Mouse (Mus musculus) hindbrain, postnatal 0 days (tissue): Measurements from ENCODE around the gene Ugt2b5. TPM values are rescaled to one million over a fixed set of nuclear protein-coding genes. Genes with fewer than 3 reads are reported as not detected.

Experiments used
- ATAC-seq: fragments of 200-750 bp; cut with Nextera tagmentation; 2 replicates; pipeline ENCODE4 v1.8.0; 2017; ENCODE audit warnings: mild to moderate bottlenecking, moderate TSS enrichment, moderate library complexity
- DNase-seq: peaks from one replicate; pipeline ENCODE4 v3.0.0-alpha.2; 2015; ENCODE audit warnings: low spot score
- H3K27ac ChIP-seq: fragments of 300-500 bp; sonication (generic); 2 replicates; pipeline ENCODE4 v1.5.1; 2014; ENCODE audit warnings: mild to moderate bottlenecking
- H3K27me3 ChIP-seq: fragments of 300-500 bp; sonication (generic); 2 replicates; pipeline ENCODE4 v1.6.1; 2014; ENCODE audit warnings: low read length, mixed read lengths; ENCODE audit not compliant: insufficient read depth
- H3K36me3 ChIP-seq: fragments of 300-500 bp; sonication (generic); 2 replicates; pipeline ENCODE4 v1.6.1; 2014; ENCODE audit warnings: low read length, mixed read lengths; ENCODE audit not compliant: insufficient read depth
- H3K4me1 ChIP-seq: fragments of 300-500 bp; sonication (generic); 2 replicates; pipeline ENCODE4 v1.6.1; 2014; ENCODE audit warnings: antibody characterized with exemption, low read length, mixed read lengths; ENCODE audit not compliant: insufficient read depth
- H3K4me2 ChIP-seq: fragments of 300-500 bp; sonication (generic); 2 replicates; pipeline ENCODE4 v1.6.1; 2014; ENCODE audit warnings: low read depth, mild to moderate bottlenecking, low read length, moderate library complexity, mixed read lengths
- H3K4me3 ChIP-seq: fragments of 300-500 bp; sonication (generic); 2 replicates; pipeline ENCODE4 v1.5.1; 2014; ENCODE audit warnings: low read length
- H3K9ac ChIP-seq: fragments of 300-500 bp; sonication (generic); replicated peaks from 2 replicates; pipeline ENCODE4 v1.6.1; 2014; ENCODE audit warnings: mild to moderate bottlenecking, low read length, moderate library complexity, mixed read lengths
- H3K9me3 ChIP-seq: fragments of 300-500 bp; sonication (generic); 2 replicates; pipeline ENCODE4 v1.6.1; 2016; ENCODE audit warnings: low read length, mixed read lengths
- CTCF ChIP-seq: IDR thresholded peaks from 2 replicates; pipeline ENCODE4 v1.5.1; 2016; ENCODE audit warnings: antibody characterized with exemption, control low read depth, low read depth
- WGBS: fragments of 180-500 bp; shearing (Covaris S2); extraction: QIAGEN DNeasy Blood & Tissue Kit; methylation state at CpG from one replicate; pipeline ENCODE4 v1.1.7; 2014; 5-methylcytosine and 5-hydroxymethylcytosine counted together
- polyA plus RNA-seq: library from polyadenylated mRNA; unstranded; fragments of >200 nt; fragmentation: Nextera tagmentation; extraction: Ambion mirVana; gene quantifications from 2 replicates; pipeline ENCODE4 v1.2.1, GENCODE M21; 2015
- total RNA-seq: library from RNA; depleted of rRNA; stranded (reverse); fragments of >200 nt; gene quantifications from 2 replicates; pipeline ENCODE4 v1.2.3, GENCODE M21; 2014; rRNA removed

Gene Ugt2b5
- total and polyA plus RNA-seq, 2 experiments from 2014 or later = not detected

DNA sequence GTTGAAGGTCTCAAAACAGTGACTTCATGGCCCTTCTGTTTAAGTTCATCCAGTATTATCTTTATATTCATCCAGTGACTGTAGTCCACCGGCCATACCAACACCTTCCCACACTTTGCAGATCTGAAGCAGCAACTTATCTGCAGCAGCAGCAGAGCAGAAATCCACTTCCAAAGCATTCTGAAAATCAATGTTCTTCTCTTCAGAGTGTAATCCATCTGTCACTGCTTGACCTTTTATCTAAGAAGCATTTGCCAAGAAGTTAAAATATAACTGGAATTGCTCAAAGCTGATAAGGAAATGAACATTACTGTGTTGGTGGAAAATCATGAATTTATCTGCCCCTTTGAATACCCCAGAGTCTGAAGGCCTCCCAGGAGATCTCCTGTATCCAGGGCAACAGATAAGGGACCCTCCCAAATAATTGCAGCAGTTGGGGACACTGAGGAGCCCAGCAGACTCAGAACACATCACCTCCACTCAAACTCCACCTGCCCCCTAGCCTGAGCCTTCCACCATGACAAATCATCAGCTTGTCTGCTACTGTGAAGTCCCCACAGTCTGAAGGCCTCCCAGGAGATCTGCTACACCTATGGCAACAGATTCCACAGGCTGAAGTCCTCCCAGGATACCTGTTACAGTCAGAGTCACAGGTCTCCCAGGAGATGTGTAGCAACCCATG is 47.6 kb downstream of the Ugt2b5 start, which contains the start of gene Ugt2b36:
Ugt2b36 (minus strand) TSS at position 210 of the 682 bp plus-strand sequence.
- DNase-seq (no peak), ATAC-seq (no peak)
- WGBS = 81% methylated on average over 1 of the region's 1 CpGs
- Histone ChIP-seq H3K36me3 (no peaks in the 10 kb centered on the region), H3K4me3 (no peak within 1 kb of the TSS), H3K4me2 (no peak within 1 kb of the TSS), H3K9me3 (no peaks in the 10 kb centered on the region), H3K4me1 (no peaks in the 10 kb centered on the region), H3K27ac (no peak within 1 kb of the TSS), H3K27me3 (no peaks in the 10 kb centered on the region), H3K9ac (no peak within 1 kb of the TSS)
- TF ChIP-seq CTCF = no peak

DNA sequence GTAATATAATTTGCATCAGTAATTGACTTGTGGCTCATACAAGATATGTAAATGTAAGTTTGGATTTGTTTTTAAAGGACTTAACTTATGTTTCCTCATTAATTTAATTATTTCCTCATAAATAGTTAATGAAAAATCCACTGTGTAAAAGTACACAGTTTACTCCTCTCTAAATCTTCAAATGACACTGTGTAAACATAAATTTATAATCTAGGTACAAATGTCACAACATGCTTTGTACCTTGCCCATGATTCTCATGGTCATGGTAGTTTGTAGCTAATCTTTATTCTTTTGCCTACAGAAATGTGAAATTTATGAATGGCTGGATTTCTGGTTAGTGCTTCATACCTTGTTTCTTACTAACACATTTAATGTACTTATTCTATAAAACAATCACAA is 49.0 kb downstream of the Ugt2b5 start:
- Histone ChIP-seq H3K4me2 (no peak overlapping the region), H3K4me3 (no peak overlapping the region), H3K9ac (no peak overlapping the region), H3K27me3 (no peaks in the 10 kb centered on the region), H3K4me1 (no peaks in the 10 kb centered on the region), H3K36me3 (no peaks in the 10 kb centered on the region), H3K9me3 (no peaks in the 10 kb centered on the region), H3K27ac (no peak overlapping the region)
- DNase-seq (no peak), ATAC-seq (no peak)
- no peak for TF ChIP-seq CTCF

DNA sequence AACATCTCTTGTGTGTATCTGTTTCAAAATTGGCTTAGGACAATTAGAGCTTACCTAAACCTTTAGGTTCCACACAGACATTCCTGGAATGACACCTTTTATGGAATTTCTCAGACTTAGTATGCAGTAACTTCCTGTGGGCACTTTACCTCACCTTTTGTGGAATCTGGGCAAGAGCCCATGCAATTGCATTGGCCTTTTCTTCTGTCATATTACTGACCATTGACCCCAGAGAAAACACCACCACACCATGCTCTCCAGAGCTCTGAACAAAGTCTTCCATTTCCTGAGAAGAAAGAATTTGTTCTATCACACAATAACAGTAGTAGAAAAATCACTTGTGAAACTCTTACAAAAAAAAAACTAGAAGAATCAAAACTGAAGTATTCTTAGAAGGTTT is 50.9 kb downstream of the Ugt2b5 start:
- no peak overlapping the region for H3K9ac ChIP-seq
- H3K27ac ChIP-seq = no peak overlapping the region
- H3K4me3 ChIP-seq = no peak overlapping the region
- no peaks in the 10 kb centered on the region for H3K36me3 ChIP-seq
- no peaks in the 10 kb centered on the region for H3K27me3 ChIP-seq
- no peak overlapping the region for H3K4me2 ChIP-seq
- no peak for TF ChIP-seq CTCF
- H3K4me1 ChIP-seq = no peaks in the 10 kb centered on the region
- DNase-seq = no peak
- no peak for ATAC-seq
- no peaks in the 10 kb centered on the region for H3K9me3 ChIP-seq

DNA sequence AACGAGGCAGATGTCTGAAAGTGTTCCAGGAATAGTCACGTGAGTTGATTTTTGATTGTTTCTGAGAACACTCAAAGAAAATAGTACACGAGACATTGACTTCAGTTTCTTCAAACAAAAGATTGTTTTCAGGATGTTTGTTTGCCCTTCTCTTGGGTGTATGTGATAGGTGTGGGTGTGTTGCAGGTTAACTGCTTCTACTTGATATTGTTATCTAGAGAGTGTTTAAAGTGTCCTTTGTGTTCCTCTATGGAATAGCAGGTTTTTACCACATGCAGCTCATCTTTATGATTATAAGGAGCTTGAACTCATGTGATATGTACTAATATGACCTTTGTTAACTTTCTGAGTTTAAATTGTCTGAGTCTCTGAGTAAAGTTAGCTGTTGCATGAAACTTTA is 53.8 kb downstream of the Ugt2b5 start:
- TF ChIP-seq CTCF = no peak
- Histone ChIP-seq H3K9ac (no peak overlapping the region), H3K4me1 (no peaks in the 10 kb centered on the region), H3K27me3 (no peaks in the 10 kb centered on the region), H3K36me3 (no peaks in the 10 kb centered on the region), H3K4me2 (no peak overlapping the region), H3K9me3 (no peaks in the 10 kb centered on the region), H3K27ac (no peak overlapping the region), H3K4me3 (no peak overlapping the region)
- 79% methylated on average over 3 of the region's 3 CpGs for WGBS
- ATAC-seq = no peak
- DNase-seq = no peak

Other genes starting within 250 kb of the Ugt2b5 start
- gene Ugt2b34, start 233.4 kb downstream of the Ugt2b5 start, total RNA-seq = not detected in 2 replicates
- gene Ugt2b34, start 233.4 kb downstream of the Ugt2b5 start, polyA plus RNA-seq = not detected in 2 replicates
- gene Ugt2b1, start 213.8 kb downstream of the Ugt2b5 start, total RNA-seq = not detected in 2 replicates
- gene Ugt2b1, start 213.8 kb downstream of the Ugt2b5 start, polyA plus RNA-seq = not detected in 2 replicates
- not detected in 2 replicates for gene Ugt2b35, start 139.5 kb downstream of the Ugt2b5 start, total RNA-seq
- gene Ugt2b35, start 139.5 kb downstream of the Ugt2b5 start, polyA plus RNA-seq = not detected in 2 replicates
- not detected in 2 replicates for gene Ugt2b36, start 47.8 kb downstream of the Ugt2b5 start, total RNA-seq
- 0.13 TPM in 1 of 2 replicates, not detected in the other for gene Ugt2b36, start 47.8 kb downstream of the Ugt2b5 start, polyA plus RNA-seq
- not detected in 2 replicates for gene Ugt2b37, start 114.5 kb upstream of the Ugt2b5 start, total RNA-seq
- gene Ugt2b37, start 114.5 kb upstream of the Ugt2b5 start, polyA plus RNA-seq = not detected in 2 replicates
- gene Ugt2a3, start 196.9 kb upstream of the Ugt2b5 start, total RNA-seq = not detected in 2 replicates
- not detected in 2 replicates for gene Ugt2a3, start 196.9 kb upstream of the Ugt2b5 start, polyA plus RNA-seq